Mouse (Mus musculus) testis, adult 2 months (tissue): ENCODE measurements at regions not wholly inside any gene's neighbourhood (a gene's known extent, or its start where the extent isn't known, plus 50 kb on each side); places are given as distances from the start of the nearest gene placed in this dataset.

ENCODE experiments used
- CTCF ChIP-seq: fragments of 200-500 bp; IDR thresholded peaks from 2 replicates; pipeline ENCODE4 v1.5.1; 2012; ENCODE audit warnings: low read depth, mild to moderate bottlenecking, inconsistent platforms, low read length, moderate library complexity; ENCODE audit not compliant: control insufficient read depth, insufficient read depth, insufficient replicate concordance
- POLR2A ChIP-seq: fragments of 200-500 bp; IDR thresholded peaks from 2 replicates; pipeline ENCODE4 v1.6.1; 2012; ENCODE audit warnings: low read depth, mild to moderate bottlenecking, inconsistent platforms, low read length, moderate library complexity; ENCODE audit not compliant: control insufficient read depth

DNA sequence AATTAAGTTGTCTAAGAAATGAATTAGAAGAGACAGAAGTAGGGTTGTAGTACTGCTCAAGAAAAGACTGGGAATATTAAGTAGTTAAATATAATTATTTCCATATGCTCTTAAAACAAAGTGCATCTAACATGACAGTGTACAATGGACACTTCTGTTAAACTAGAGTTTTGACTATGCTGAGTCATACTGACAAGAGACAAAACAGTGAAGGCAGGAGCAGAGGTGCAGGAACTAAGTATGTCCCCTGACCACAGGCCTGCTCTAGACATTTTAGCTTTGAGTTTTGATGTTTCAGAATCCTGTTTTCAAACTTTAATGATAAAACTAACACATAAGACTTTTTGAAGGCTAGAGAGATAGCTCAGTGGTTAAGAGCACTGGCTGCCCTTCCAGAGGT is 123.6 kb downstream of the Mex3b start:
- TF ChIP-seq CTCF (no peak), POLR2A (no peak)
